Mouse (Mus musculus) small intestine, adult 2 months (tissue): ENCODE measurements around the gene Dnajc11. TPM values are rescaled to one million over a fixed set of nuclear protein-coding genes. Genes with fewer than 3 reads are reported as not detected.
A peak's percentile ranks its signal among the peaks of the same experiment; 100 is the strongest.

Experiments
- H3K27ac ChIP-seq: fragments of 200-500 bp; 2 replicates; pipeline ENCODE4 v1.5.1; 2012; ENCODE audit warnings: low read depth, low read length, control low read depth, inconsistent platforms; ENCODE audit not compliant: insufficient read depth
- H3K27me3 ChIP-seq: fragments of 200-500 bp; 2 replicates; pipeline ENCODE4 v1.6.1; 2012; ENCODE audit warnings: mild to moderate bottlenecking, moderate library complexity, low read length, inconsistent platforms; ENCODE audit not compliant: control insufficient read depth, insufficient read depth
- H3K36me3 ChIP-seq: fragments of 200-500 bp; 2 replicates; pipeline ENCODE4 v1.6.1; 2012; ENCODE audit warnings: mild to moderate bottlenecking, low read length, control low read depth, inconsistent platforms; ENCODE audit not compliant: control insufficient read depth, insufficient read depth
- H3K4me1 ChIP-seq: fragments of 200-500 bp; 2 replicates; pipeline ENCODE4 v1.6.1; 2012; ENCODE audit warnings: low read length, inconsistent platforms, mixed read lengths; ENCODE audit not compliant: control insufficient read depth, insufficient read depth, insufficient read length
- H3K4me3 ChIP-seq: fragments of 200-500 bp; 2 replicates; pipeline ENCODE4 v1.5.1; 2012; ENCODE audit warnings: low read depth, mild to moderate bottlenecking, control low read depth, inconsistent platforms, low read length, moderate library complexity
- CTCF ChIP-seq: fragments of 200-500 bp; IDR thresholded peaks from 2 replicates; pipeline ENCODE4 v1.5.1; 2012; ENCODE audit warnings: low read depth, mild to moderate bottlenecking, control low read depth, inconsistent platforms, low read length, moderate library complexity, mixed read lengths; ENCODE audit not compliant: insufficient replicate concordance, insufficient read length; ENCODE audit errors: extremely low read depth
- POLR2A ChIP-seq: fragments of 200-500 bp; IDR thresholded peaks from 2 replicates; pipeline ENCODE4 v1.6.1; 2012; ENCODE audit warnings: low read depth, mild to moderate bottlenecking, control low read depth, inconsistent platforms, low read length, moderate library complexity
- WGBS: fragments of 180-500 bp; shearing (Covaris S2); methylation state at CpG from one replicate; pipeline ENCODE4 v1.1.7; 2018; 5-methylcytosine and 5-hydroxymethylcytosine counted together
- polyA plus RNA-seq: library from polyadenylated mRNA; depleted of rRNA; stranded (reverse); fragments of >200 nt; gene quantifications from 2 replicates; pipeline ENCODE4 v1.2.3, GENCODE M21; 2012

Dnajc11 gene
- polyA plus RNA-seq, 1 experiment, result 32.0 TPM

- Histone ChIP-seq H3K4me1 (peaks cover 18% of the 10 kb centered on the region), H3K27ac (no peak overlapping the region), H3K36me3 (no peaks in the 10 kb centered on the region; the same call in 1 of the 2 replicates), H3K27me3 (no peaks in the 10 kb centered on the region), H3K4me3 (peak overlapping the region; percentile 95)
- WGBS, result 70% methylated on average over 13 of the region's 13 CpGs
- no peak for TF ChIP-seq POLR2A
- TF ChIP-seq CTCF, result no peak
These were observed 651 bp upstream of the Dnajc11 start for GRCm38 (mm10) chr4:151932576-151933504.

- H3K4me3 ChIP-seq, result peak overlapping the region; percentile 95
- no peaks in the 10 kb centered on the region; the same call in 1 of the 2 replicates for H3K36me3 ChIP-seq
- under 1% methylated on average over 23 of the region's 23 CpGs for WGBS
- H3K4me1 ChIP-seq, result peaks cover 20% of the 10 kb centered on the region
- H3K27me3 ChIP-seq, result no peaks in the 10 kb centered on the region
- TF ChIP-seq CTCF (no peak), POLR2A (no peak)
- H3K27ac ChIP-seq, result 0 out of 2 replicates have a peak overlapping the region, but pooled peaks have one; percentile 1
These were observed 703 bp downstream of the Dnajc11 start for GRCm38 (mm10) chr4:151934215-151934572.

GRCm38 (mm10) chr4:151937441-151937840 is 4.0 kb downstream of the Dnajc11 start:
- TF ChIP-seq CTCF, result no peak
- TF ChIP-seq POLR2A, result no peak
- no peak overlapping the region for H3K27ac ChIP-seq

GRCm38 (mm10) chr4:151938089-151938488 is 4.6 kb downstream of the Dnajc11 start:
- peaks cover 20% of the 10 kb centered on the region for H3K4me1 ChIP-seq
- no peak overlapping the region for H3K4me3 ChIP-seq
- no peaks in the 10 kb centered on the region; the same call in 1 of the 2 replicates for H3K36me3 ChIP-seq
- no peaks in the 10 kb centered on the region for H3K27me3 ChIP-seq
- WGBS, result 64% methylated on average over 3 of the region's 3 CpGs
- no peak overlapping the region for H3K27ac ChIP-seq
- TF ChIP-seq CTCF, result no peak

More at GRCm38 (mm10) chr4:151937441-151937840, 4.0 kb downstream of the Dnajc11 start:
- H3K36me3 ChIP-seq, result no peaks in the 10 kb centered on the region; the same call in 1 of the 2 replicates
- 59% methylated on average over 13 of the region's 13 CpGs for WGBS
- H3K4me1 ChIP-seq, result peaks cover 20% of the 10 kb centered on the region
- no peak overlapping the region for H3K4me3 ChIP-seq
- no peaks in the 10 kb centered on the region for H3K27me3 ChIP-seq

GRCm38 (mm10) chr4:151946211-151946610 is 12.7 kb downstream of the Dnajc11 start:
- no peak overlapping the region for H3K4me3 ChIP-seq

GRCm38 (mm10) chr4:151948497-151949471 is 15.3 kb downstream of the Dnajc11 start:
- 83% methylated on average over 14 of the region's 14 CpGs for WGBS
- TF ChIP-seq POLR2A (no peak), CTCF (no peak)

More at GRCm38 (mm10) chr4:151946211-151946610, 12.7 kb downstream of the Dnajc11 start:
- peaks cover 4% of the 10 kb centered on the region for H3K36me3 ChIP-seq
- TF ChIP-seq CTCF (no peak), POLR2A (no peak)
- H3K27ac ChIP-seq, result no peak overlapping the region
- no peaks in the 10 kb centered on the region for H3K27me3 ChIP-seq
- WGBS, result 79% methylated on average over 11 of the region's 11 CpGs
- H3K4me1 ChIP-seq, result peaks cover 4% of the 10 kb centered on the region; the same call in 1 of the 2 replicates

GRCm38 (mm10) chr4:151953209-151953608 is 19.7 kb downstream of the Dnajc11 start:
- 62% methylated on average over 6 of the region's 6 CpGs for WGBS
- Histone ChIP-seq H3K27ac (no peak overlapping the region), H3K4me3 (no peak overlapping the region), H3K36me3 (peaks cover 48% of the 10 kb centered on the region), H3K4me1 (no peaks in the 10 kb centered on the region), H3K27me3 (no peaks in the 10 kb centered on the region)
- TF ChIP-seq POLR2A (no peak), CTCF (no peak)

More at GRCm38 (mm10) chr4:151948497-151949471, 15.3 kb downstream of the Dnajc11 start:
- Histone ChIP-seq H3K4me1 (peaks cover 4% of the 10 kb centered on the region; the same call in 1 of the 2 replicates), H3K4me3 (no peak overlapping the region), H3K27me3 (no peaks in the 10 kb centered on the region), H3K27ac (no peak overlapping the region), H3K36me3 (peaks cover 24% of the 10 kb centered on the region)
